Mouse (Mus musculus): ENCODE data around the gene Il18bp.

GRCm38 (mm10) chr7:102035534-102035933 is 17.0 kb upstream of the Il18bp start:
- no peak for TF ChIP-seq RAD21 (IDR thresholded peaks at IDR 0.05; ENCODE audit: low read depth, low read length)
- TF ChIP-seq GABPA (IDR thresholded peaks at IDR 0.05; ENCODE audit: insufficient replicate concordance, low read depth, low read length) = no peak
- TF ChIP-seq CTCF (conservative IDR thresholded peaks at IDR 0.05 in 1 of 2, IDR thresholded peaks at IDR 0.05 in 1 of 2; ENCODE audit: low read depth in 2 of 2, low read length in 2 of 2) = no peak
- no peak for TF ChIP-seq ZNF384 (IDR thresholded peaks at IDR 0.05; ENCODE audit: low read depth, low read length)
- no peak for TF ChIP-seq SMC3 (IDR thresholded peaks at IDR 0.05; ENCODE audit: low read depth, low read length)
- no peak for TF ChIP-seq JUND (conservative IDR thresholded peaks at IDR 0.05; ENCODE audit: low read depth, low read length)
